Mouse (Mus musculus): Measurements from ENCODE around the gene Tmem222. TPM values are rescaled to one million over a fixed set of nuclear protein-coding genes. Genes with fewer than 3 reads are reported as not detected.

Gene Tmem222
- total and polyA plus RNA-seq, 2 experiments, result 22.7 to 57.0 TPM

GRCm38 (mm10) chr4:133235415-133235814, 42.2 kb downstream of the Tmem222 start:
- Histone ChIP-seq H3K9ac (ENCODE audit: low read depth, low read length) (no peak overlapping the region), H3K4me3 (ENCODE audit: insufficient read depth, low read depth, low read length) (no peak overlapping the region), H3K36me3 (ENCODE audit: control insufficient read depth, insufficient read depth, low read length) (no peaks in the 10 kb centered on the region), H3K4me1 (ENCODE audit: control insufficient read depth, insufficient read depth, low read length) (no peaks in the 10 kb centered on the region), H3K27me3 (ENCODE audit: control insufficient read depth, insufficient read depth, low read length) (no peaks in the 10 kb centered on the region), H3K79me2 (ENCODE audit: control insufficient read depth, insufficient read depth, low read length) (no peaks in the 10 kb centered on the region), H3K27ac (replicated peaks; ENCODE audit: insufficient read depth, low read depth, low read length) (no peak overlapping the region)
- 83% methylated on average over 5 of the region's 5 CpGs for WGBS
- TF ChIP-seq POLR2A (IDR thresholded peaks at IDR 0.05; ENCODE audit: extremely low read depth, insufficient read depth, low read length) (no peak), CTCF (IDR thresholded peaks at IDR 0.05; ENCODE audit: low read depth, low read length) (no peak)
- no peak for DNase-seq (ENCODE audit: extremely low read depth, low read depth, low spot score)

- TF ChIP-seq POLR2A (IDR thresholded peaks at IDR 0.05; ENCODE audit: extremely low read depth, insufficient read depth, low read length) (no peak), CTCF (IDR thresholded peaks at IDR 0.05; ENCODE audit: low read depth, low read length) (no peak)
- Histone ChIP-seq H3K79me2 (ENCODE audit: control insufficient read depth, insufficient read depth, low read length) (no peaks in the 10 kb centered on the region), H3K4me1 (ENCODE audit: control insufficient read depth, insufficient read depth, low read length) (no peaks in the 10 kb centered on the region), H3K36me3 (ENCODE audit: control insufficient read depth, insufficient read depth, low read length) (no peaks in the 10 kb centered on the region), H3K4me3 (ENCODE audit: insufficient read depth, low read depth, low read length) (no peak overlapping the region), H3K27me3 (ENCODE audit: control insufficient read depth, insufficient read depth, low read length) (no peaks in the 10 kb centered on the region), H3K9ac (ENCODE audit: low read depth, low read length) (no peak overlapping the region), H3K27ac (replicated peaks; ENCODE audit: insufficient read depth, low read depth, low read length) (no peak overlapping the region)
- 67% methylated on average over 5 of the region's 5 CpGs for WGBS
- no peak for DNase-seq (ENCODE audit: extremely low read depth, low read depth, low spot score)
These were observed 42.8 kb downstream of the Tmem222 start for GRCm38 (mm10) chr4:133234771-133235170.

DNA sequence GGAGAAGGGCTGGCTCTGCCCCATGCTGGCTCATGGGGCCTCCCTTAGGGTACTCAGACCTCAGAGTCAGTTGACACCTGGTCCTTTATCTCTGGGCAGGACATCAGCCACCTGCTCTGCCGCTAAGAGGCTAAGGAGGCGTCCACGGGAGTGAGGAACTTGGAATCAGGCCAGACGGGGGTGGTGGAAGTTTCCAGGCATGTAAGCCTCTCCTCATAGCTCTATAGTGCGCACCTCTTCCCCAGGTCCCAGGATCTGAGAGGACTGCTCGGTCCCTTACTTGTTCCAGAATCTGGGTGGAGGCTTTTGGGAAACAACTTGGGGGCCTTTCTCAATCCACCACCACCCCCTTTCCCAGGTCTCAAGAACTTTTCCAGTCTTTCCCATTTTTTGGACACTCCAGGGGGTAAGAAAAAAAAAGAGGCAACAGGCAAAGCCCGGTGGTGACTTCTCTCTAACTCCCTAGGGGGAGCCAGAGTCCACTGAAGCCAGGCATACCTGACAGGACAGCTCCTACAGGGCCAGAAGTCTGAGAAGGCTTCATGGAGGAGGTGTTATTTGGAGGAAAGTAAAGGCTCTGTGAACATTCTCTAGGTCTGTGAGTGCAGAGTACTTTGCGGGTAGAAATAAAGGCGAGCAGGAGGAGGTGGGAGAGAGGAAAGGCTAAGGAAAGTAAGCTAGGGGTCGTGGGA, 44.2 kb downstream of the Tmem222 start:
- no peak overlapping the region for H3K9ac ChIP-seq (ENCODE audit: low read depth, low read length)
- H3K27me3 ChIP-seq (ENCODE audit: control insufficient read depth, insufficient read depth, low read length), result no peaks in the 10 kb centered on the region
- H3K4me1 ChIP-seq (ENCODE audit: control insufficient read depth, insufficient read depth, low read length), result no peaks in the 10 kb centered on the region
- H3K79me2 ChIP-seq (ENCODE audit: control insufficient read depth, insufficient read depth, low read length), result no peaks in the 10 kb centered on the region
- TF ChIP-seq POLR2A (IDR thresholded peaks at IDR 0.05; ENCODE audit: extremely low read depth, insufficient read depth, low read length) (no peak), CTCF (IDR thresholded peaks at IDR 0.05; ENCODE audit: low read depth, low read length) (peak; percentile 83)
- DNase-seq (ENCODE audit: extremely low read depth, low read depth, low spot score), result peak; percentile 50
- H3K36me3 ChIP-seq (ENCODE audit: control insufficient read depth, insufficient read depth, low read length), result no peaks in the 10 kb centered on the region
- no peak overlapping the region for H3K27ac ChIP-seq (replicated peaks; ENCODE audit: insufficient read depth, low read depth, low read length)
- 36% methylated on average over 10 of the region's 10 CpGs for whole genome bisulfite sequencing
- H3K4me3 ChIP-seq (ENCODE audit: insufficient read depth, low read depth, low read length), result no peak overlapping the region

DNA sequence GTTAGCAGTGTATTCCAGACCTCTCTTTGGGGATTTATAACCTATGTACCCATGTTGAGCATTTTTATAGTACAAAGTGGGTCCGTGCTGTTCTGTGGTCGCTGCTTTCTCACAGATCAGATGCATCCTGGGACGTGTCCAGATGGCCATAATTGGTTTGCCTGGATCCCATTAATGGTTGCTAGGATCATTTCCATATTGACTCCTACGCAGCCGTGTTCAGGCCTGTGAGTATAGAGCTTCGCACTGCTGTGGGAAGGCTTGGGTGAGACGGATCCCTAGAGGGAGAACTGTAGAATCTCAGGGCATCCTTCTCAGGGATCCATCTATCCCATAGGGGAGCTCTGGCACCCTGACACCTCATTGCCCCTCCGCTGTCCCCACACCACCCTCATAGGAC, 48.0 kb downstream of the Tmem222 start:
- WGBS, result 86% methylated on average over 8 of the region's 8 CpGs
- no peaks in the 10 kb centered on the region for H3K79me2 ChIP-seq (ENCODE audit: control insufficient read depth, insufficient read depth, low read length)

DNA sequence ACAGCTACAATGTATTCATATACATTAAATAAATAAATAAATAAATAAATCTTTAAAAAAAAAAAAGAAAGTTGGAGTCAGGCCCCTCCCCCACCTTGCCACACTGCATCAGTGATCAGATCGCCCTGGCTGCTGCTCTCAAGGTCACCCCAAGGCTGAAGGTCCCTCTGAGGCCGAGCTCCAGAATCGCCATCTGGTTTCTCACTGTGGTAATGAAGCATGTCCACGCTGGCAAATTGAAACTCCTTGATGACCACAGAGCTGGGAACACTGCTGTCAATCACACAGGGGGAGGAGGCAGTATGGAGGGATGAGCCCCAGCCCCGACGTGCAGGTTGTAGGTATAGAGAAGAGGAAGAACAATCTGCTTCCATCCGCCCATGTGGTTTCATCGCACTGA, 50.0 kb downstream of the Tmem222 start:
- Histone ChIP-seq H3K4me1 (ENCODE audit: control insufficient read depth, insufficient read depth, low read length) (no peaks in the 10 kb centered on the region), H3K27me3 (ENCODE audit: control insufficient read depth, insufficient read depth, low read length) (no peaks in the 10 kb centered on the region), H3K36me3 (ENCODE audit: control insufficient read depth, insufficient read depth, low read length) (no peaks in the 10 kb centered on the region), H3K79me2 (ENCODE audit: control insufficient read depth, insufficient read depth, low read length) (no peaks in the 10 kb centered on the region), H3K4me3 (ENCODE audit: insufficient read depth, low read depth, low read length) (no peak overlapping the region), H3K9ac (ENCODE audit: low read depth, low read length) (no peak overlapping the region), H3K27ac (replicated peaks; ENCODE audit: insufficient read depth, low read depth, low read length) (no peak overlapping the region)
- DNase-seq (ENCODE audit: extremely low read depth, low read depth, low spot score), result no peak
- WGBS, result 65% methylated on average over 8 of the region's 8 CpGs
- no peak for TF ChIP-seq CTCF (IDR thresholded peaks at IDR 0.05; ENCODE audit: low read depth, low read length)
- TF ChIP-seq POLR2A (IDR thresholded peaks at IDR 0.05; ENCODE audit: extremely low read depth, insufficient read depth, low read length), result no peak

More for the DNA sequence above, 48.0 kb downstream of the Tmem222 start:
- Histone ChIP-seq H3K36me3 (ENCODE audit: control insufficient read depth, insufficient read depth, low read length) (no peaks in the 10 kb centered on the region), H3K4me3 (ENCODE audit: insufficient read depth, low read depth, low read length) (no peak overlapping the region), H3K27ac (replicated peaks; ENCODE audit: insufficient read depth, low read depth, low read length) (no peak overlapping the region), H3K27me3 (ENCODE audit: control insufficient read depth, insufficient read depth, low read length) (no peaks in the 10 kb centered on the region), H3K4me1 (ENCODE audit: control insufficient read depth, insufficient read depth, low read length) (no peaks in the 10 kb centered on the region), H3K9ac (ENCODE audit: low read depth, low read length) (no peak overlapping the region)
- TF ChIP-seq CTCF (IDR thresholded peaks at IDR 0.05; ENCODE audit: low read depth, low read length) (no peak), POLR2A (IDR thresholded peaks at IDR 0.05; ENCODE audit: extremely low read depth, insufficient read depth, low read length) (no peak)
- no peak for DNase-seq (ENCODE audit: extremely low read depth, low read depth, low spot score)

GRCm38 (mm10) chr4:133226073-133226472, 51.5 kb downstream of the Tmem222 start:
- H3K27ac ChIP-seq (replicated peaks; ENCODE audit: insufficient read depth, low read depth, low read length), result no peak overlapping the region
- TF ChIP-seq POLR2A (IDR thresholded peaks at IDR 0.05; ENCODE audit: extremely low read depth, insufficient read depth, low read length) (no peak), CTCF (IDR thresholded peaks at IDR 0.05; ENCODE audit: low read depth, low read length) (no peak)
- 76% methylated on average over 10 of the region's 10 CpGs for WGBS

More at GRCm38 (mm10) chr4:133226073-133226472, 51.5 kb downstream of the Tmem222 start:
- DNase-seq (ENCODE audit: extremely low read depth, low read depth, low spot score), result no peak
- Histone ChIP-seq H3K79me2 (ENCODE audit: control insufficient read depth, insufficient read depth, low read length) (no peaks in the 10 kb centered on the region), H3K27me3 (ENCODE audit: control insufficient read depth, insufficient read depth, low read length) (no peaks in the 10 kb centered on the region), H3K4me3 (ENCODE audit: insufficient read depth, low read depth, low read length) (no peak overlapping the region), H3K9ac (ENCODE audit: low read depth, low read length) (no peak overlapping the region), H3K36me3 (ENCODE audit: control insufficient read depth, insufficient read depth, low read length) (no peaks in the 10 kb centered on the region), H3K4me1 (ENCODE audit: control insufficient read depth, insufficient read depth, low read length) (no peaks in the 10 kb centered on the region)
